Mouse (Mus musculus): Measurements from ENCODE around the gene Otog.

Otog gene

GRCm38 (mm10) chr7:46280896-46281295 is 40.1 kb downstream of the Otog start:
- intact Hi-C loops (cut with DNase I), result loop anchor here (5.0 kb wide), 1 partner anchor 326 kb away; no protein-coding TSS in a partner anchor

- intact Hi-C loops (cut with DNase I), result loop anchor here (5.0 kb wide), 1 partner anchor 325 kb away; no protein-coding TSS in a partner anchor
Measured at GRCm38 (mm10) chr7:46282276-46282675, 41.5 kb downstream of the Otog start.

GRCm38 (mm10) chr7:46283681-46284080 is 42.9 kb downstream of the Otog start:
- intact Hi-C loops (cut with DNase I), result loop anchor here (5.0 kb wide), 1 partner anchor 324 kb away; no protein-coding TSS in a partner anchor

- intact Hi-C loops (cut with DNase I), result no loop called here
Measured at GRCm38 (mm10) chr7:46285161-46285839, 44.5 kb downstream of the Otog start.

- intact Hi-C loops (cut with DNase I), result no loop called here
Measured at GRCm38 (mm10) chr7:46286391-46286790, 45.6 kb downstream of the Otog start.

- intact Hi-C loops (cut with DNase I), result no loop called here
Measured at GRCm38 (mm10) chr7:46287051-46287450, 46.3 kb downstream of the Otog start.

- intact Hi-C loops (cut with DNase I), result no loop called here
Measured at GRCm38 (mm10) chr7:46296330-46296729, 55.5 kb downstream of the Otog start.

- intact Hi-C loops (cut with DNase I), result no loop called here
Measured at GRCm38 (mm10) chr7:46301031-46301632, 60.3 kb downstream of the Otog start.

- intact Hi-C loops (cut with DNase I), result no loop called here
Measured at GRCm38 (mm10) chr7:46313486-46313885, 72.7 kb downstream of the Otog start.

GRCm38 (mm10) chr7:46314220-46315009 is 73.6 kb downstream of the Otog start:
- intact Hi-C loops (cut with DNase I), result no loop called here

- intact Hi-C loops (cut with DNase I), result no loop called here
Measured at GRCm38 (mm10) chr7:46315692-46316091, 74.9 kb downstream of the Otog start.

GRCm38 (mm10) chr7:46316948-46317347 is 76.2 kb downstream of the Otog start:
- intact Hi-C loops (cut with DNase I), result no loop called here

- intact Hi-C loops (cut with DNase I), result no loop called here
Measured at GRCm38 (mm10) chr7:46321242-46321641, 80.5 kb downstream of the Otog start.

- intact Hi-C loops (cut with DNase I), result no loop called here
Measured at GRCm38 (mm10) chr7:46327896-46328295, 87.1 kb downstream of the Otog start.

GRCm38 (mm10) chr7:46337397-46337796 is 96.6 kb downstream of the Otog start:
- intact Hi-C loops (cut with DNase I), result no loop called here

- intact Hi-C loops (cut with DNase I), result no loop called here
Measured at GRCm38 (mm10) chr7:46339818-46340217, 99.0 kb downstream of the Otog start.

GRCm38 (mm10) chr7:46340295-46340694 is 99.5 kb downstream of the Otog start:
- intact Hi-C loops (cut with DNase I), result no loop called here

GRCm38 (mm10) chr7:46341471-46341870 is 100.7 kb downstream of the Otog start:
- intact Hi-C loops (cut with DNase I), result no loop called here

GRCm38 (mm10) chr7:46347692-46348091 is 106.9 kb downstream of the Otog start:
- intact Hi-C loops (cut with DNase I), result no loop called here

- intact Hi-C loops (cut with DNase I), result no loop called here
Measured at GRCm38 (mm10) chr7:46348813-46349212, 108.0 kb downstream of the Otog start.

GRCm38 (mm10) chr7:46350119-46350702 is 109.4 kb downstream of the Otog start:
- intact Hi-C loops (cut with DNase I), result no loop called here

GRCm38 (mm10) chr7:46352748-46353147 is 112.0 kb downstream of the Otog start:
- intact Hi-C loops (cut with DNase I), result no loop called here

Measured in adrenal gland (tissue).